ENCODE assay signal across 21 mouse cellular contexts in genomic region chr2:79151610-79152009, GRCm38 (mm10).
DNase-seq lines count a peak whose midpoint lies in the region; ATAC-seq and TF ChIP-seq lines count a peak whose summit lies in the region.
"Had no signal": no experiment of that assay in that cellular context is flagged by ENCODE, and none has a peak within 500 bp of the region (broad histone marks: within the 10 kb centered on the region; RNA-seq: fewer than 3 reads in every experiment).

No protein-coding gene starts in this region.

- ATAC-seq in forebrain, embryonic 12.5 days (ENCODE audit: low FRiP score), result no peak
- ATAC-seq in forebrain, embryonic 11.5 days (replicated peaks; ENCODE audit: low FRiP score), result no peak
- peak; percentile 24; the same call in 1 of the 2 replicates for ATAC-seq in hindbrain, embryonic 13.5 days (ENCODE audit: low FRiP score)
- no peak for ATAC-seq in hindbrain, embryonic 11.5 days (ENCODE audit: low FRiP score)
- ATAC-seq in midbrain, embryonic 11.5 days (ENCODE audit: low FRiP score), result no peak
- no peak for ATAC-seq in midbrain, postnatal 0 days (ENCODE audit: low FRiP score)
- 0 out of 2 replicates have a peak, but pooled peaks have one; percentile 21 for ATAC-seq in megakaryocyte progenitor cell, adult 5-6 weeks (replicated peaks; ENCODE audit: poor library complexity)
- ATAC-seq: activated CD4-positive, CD25-positive, alpha-beta regulatory T cell, adult 4 months; CD4-positive, CD25-positive, alpha-beta regulatory T cell, adult 4 months; intestine, embryonic 15.5 days; Patski had no signal

- H3K9me3 ChIP-seq in forebrain, embryonic 12.5 days, result no peaks in the 10 kb centered on the region
- H3K9me3 ChIP-seq in forebrain, embryonic 11.5 days (ENCODE audit: control insufficient read depth, low read length), result no peaks in the 10 kb centered on the region
- H3K9me3 ChIP-seq in hindbrain, embryonic 13.5 days, result no peaks in the 10 kb centered on the region
- H3K9me3 ChIP-seq in hindbrain, embryonic 11.5 days (ENCODE audit: control insufficient read depth, low read length), result no peaks in the 10 kb centered on the region
- H3K9me3 ChIP-seq in midbrain, embryonic 11.5 days (ENCODE audit: control insufficient read depth, low read length), result no peaks in the 10 kb centered on the region
- no peaks in the 10 kb centered on the region for H3K9me3 ChIP-seq in midbrain, postnatal 0 days (ENCODE audit: low read length)
- H3K9me3 ChIP-seq: embryonic facial prominence, embryonic 12.5 days; heart, embryonic 12.5 days; hindbrain, embryonic 12.5 days; intestine, embryonic 15.5 days had no signal

- no peak overlapping the region for H3K4me3 ChIP-seq in forebrain, embryonic 12.5 days (replicated peaks)
- H3K4me3 ChIP-seq in forebrain, embryonic 11.5 days (ENCODE audit: low read depth, low read length), result no peak overlapping the region
- H3K4me3 ChIP-seq in hindbrain, embryonic 13.5 days, result no peak overlapping the region
- no peak overlapping the region for H3K4me3 ChIP-seq in hindbrain, embryonic 11.5 days (ENCODE audit: low read depth, low read length)
- H3K4me3 ChIP-seq in midbrain, embryonic 11.5 days (ENCODE audit: low read depth, low read length), result no peak overlapping the region
- H3K4me3 ChIP-seq in midbrain, postnatal 0 days (ENCODE audit: low read depth, low read length), result no peak overlapping the region
- H3K4me3 ChIP-seq: embryonic facial prominence, embryonic 12.5 days; heart, embryonic 12.5 days; hindbrain, embryonic 12.5 days; intestine, embryonic 15.5 days had no signal

- H3K27me3 ChIP-seq in forebrain, embryonic 12.5 days, result peaks cover 7% of the 10 kb centered on the region; the same call in 1 of the 2 replicates
- no peaks in the 10 kb centered on the region for H3K27me3 ChIP-seq in forebrain, embryonic 11.5 days (ENCODE audit: control insufficient read depth, insufficient read depth, low read length)
- H3K27me3 ChIP-seq in hindbrain, embryonic 13.5 days, result no peaks in the 10 kb centered on the region
- no peaks in the 10 kb centered on the region for H3K27me3 ChIP-seq in hindbrain, embryonic 11.5 days (ENCODE audit: control insufficient read depth, insufficient read depth, low read length)
- H3K27me3 ChIP-seq in midbrain, embryonic 11.5 days (ENCODE audit: control insufficient read depth, insufficient read depth, low read length), result no peaks in the 10 kb centered on the region
- no peaks in the 10 kb centered on the region for H3K27me3 ChIP-seq in midbrain, postnatal 0 days (ENCODE audit: insufficient read depth, low read length)
- H3K27me3 ChIP-seq: embryonic facial prominence, embryonic 12.5 days; heart, embryonic 12.5 days; hindbrain, embryonic 12.5 days; intestine, embryonic 15.5 days; Patski had no signal

- TF ChIP-seq CTCF in midbrain, postnatal 0 days (IDR thresholded peaks at IDR 0.05), result no peak

- no peak overlapping the region for H3K9ac ChIP-seq in forebrain, embryonic 12.5 days
- H3K9ac ChIP-seq in forebrain, embryonic 11.5 days (ENCODE audit: low read length), result no peak overlapping the region
- H3K9ac ChIP-seq in hindbrain, embryonic 13.5 days, result no peak overlapping the region
- H3K9ac ChIP-seq in hindbrain, embryonic 11.5 days (ENCODE audit: low read depth, low read length), result no peak overlapping the region
- no peak overlapping the region for H3K9ac ChIP-seq in midbrain, embryonic 11.5 days (ENCODE audit: low read length)
- no peak overlapping the region for H3K9ac ChIP-seq in midbrain, postnatal 0 days (replicated peaks; ENCODE audit: low read length, poor library complexity, severe bottlenecking)
- H3K9ac ChIP-seq: embryonic facial prominence, embryonic 12.5 days; heart, embryonic 12.5 days; hindbrain, embryonic 12.5 days; intestine, embryonic 15.5 days had no signal

- H3K36me3 ChIP-seq in forebrain, embryonic 12.5 days (replicated peaks), result no peaks in the 10 kb centered on the region
- H3K36me3 ChIP-seq in forebrain, embryonic 11.5 days (ENCODE audit: control insufficient read depth, insufficient read depth, low read length), result no peaks in the 10 kb centered on the region
- no peaks in the 10 kb centered on the region for H3K36me3 ChIP-seq in hindbrain, embryonic 13.5 days
- H3K36me3 ChIP-seq in hindbrain, embryonic 11.5 days (ENCODE audit: control insufficient read depth, insufficient read depth, low read length), result no peaks in the 10 kb centered on the region
- H3K36me3 ChIP-seq in midbrain, embryonic 11.5 days (ENCODE audit: control insufficient read depth, insufficient read depth, low read length), result no peaks in the 10 kb centered on the region
- H3K36me3 ChIP-seq in midbrain, postnatal 0 days (ENCODE audit: insufficient read depth, low read length), result no peaks in the 10 kb centered on the region
- H3K36me3 ChIP-seq: embryonic facial prominence, embryonic 12.5 days; heart, embryonic 12.5 days; hindbrain, embryonic 12.5 days; intestine, embryonic 15.5 days had no signal

- no peak overlapping the region for H3K4me2 ChIP-seq in forebrain, embryonic 12.5 days
- H3K4me2 ChIP-seq in forebrain, embryonic 11.5 days (ENCODE audit: low read depth, low read length, severe bottlenecking), result no peak overlapping the region
- no peak overlapping the region for H3K4me2 ChIP-seq in hindbrain, embryonic 13.5 days
- no peak overlapping the region for H3K4me2 ChIP-seq in hindbrain, embryonic 11.5 days (replicated peaks; ENCODE audit: low read depth, low read length)
- no peak overlapping the region for H3K4me2 ChIP-seq in midbrain, embryonic 11.5 days
- no peak overlapping the region for H3K4me2 ChIP-seq in midbrain, postnatal 0 days (ENCODE audit: low read depth, low read length, poor library complexity, severe bottlenecking)
- H3K4me2 ChIP-seq: embryonic facial prominence, embryonic 12.5 days; heart, embryonic 12.5 days; hindbrain, embryonic 12.5 days; intestine, embryonic 15.5 days had no signal

- H3K4me1 ChIP-seq in forebrain, embryonic 12.5 days, result no peaks in the 10 kb centered on the region
- H3K4me1 ChIP-seq in forebrain, embryonic 11.5 days (replicated peaks; ENCODE audit: control insufficient read depth, insufficient read depth, low read length), result no peaks in the 10 kb centered on the region
- H3K4me1 ChIP-seq in hindbrain, embryonic 13.5 days (replicated peaks), result no peaks in the 10 kb centered on the region
- H3K4me1 ChIP-seq in hindbrain, embryonic 11.5 days (replicated peaks; ENCODE audit: control insufficient read depth, insufficient read depth, low read length), result no peaks in the 10 kb centered on the region
- no peaks in the 10 kb centered on the region for H3K4me1 ChIP-seq in midbrain, embryonic 11.5 days (ENCODE audit: control insufficient read depth, insufficient read depth, low read length)
- H3K4me1 ChIP-seq in midbrain, postnatal 0 days (ENCODE audit: insufficient read depth, low read length), result no peaks in the 10 kb centered on the region
- H3K4me1 ChIP-seq: embryonic facial prominence, embryonic 12.5 days; hindbrain, embryonic 12.5 days had no signal

- WGBS in forebrain, embryonic 12.5 days, result 85% methylated on average over 4 of the region's 4 CpGs
- WGBS in forebrain, embryonic 11.5 days, result 91% methylated on average over 4 of the region's 4 CpGs
- WGBS in hindbrain, embryonic 13.5 days, result 79% methylated on average over 4 of the region's 4 CpGs
- WGBS in hindbrain, embryonic 11.5 days, result 90% methylated on average over 4 of the region's 4 CpGs
- whole genome bisulfite sequencing in midbrain, embryonic 11.5 days, result 87% methylated on average over 4 of the region's 4 CpGs
- 81% methylated on average over 4 of the region's 4 CpGs for WGBS in midbrain, postnatal 0 days

- peak overlapping the region; percentile 38 for H3K27ac ChIP-seq in forebrain, embryonic 12.5 days
- no peak overlapping the region for H3K27ac ChIP-seq in forebrain, embryonic 11.5 days (ENCODE audit: low read depth, low read length)
- no peak overlapping the region; the same call in 1 of the 2 replicates for H3K27ac ChIP-seq in hindbrain, embryonic 13.5 days
- no peak overlapping the region for H3K27ac ChIP-seq in hindbrain, embryonic 11.5 days (ENCODE audit: low read depth, low read length)
- no peak overlapping the region for H3K27ac ChIP-seq in midbrain, embryonic 11.5 days (ENCODE audit: low read depth, low read length)
- no peak overlapping the region for H3K27ac ChIP-seq in midbrain, postnatal 0 days (ENCODE audit: low read depth, low read length)
- H3K27ac ChIP-seq: embryonic facial prominence, embryonic 12.5 days; hindbrain, embryonic 12.5 days; intestine, embryonic 15.5 days had no signal

- DNase-seq in forebrain, embryonic 11.5 days (ENCODE audit: low spot score), result no peak
- no peak for DNase-seq in hindbrain, embryonic 11.5 days (ENCODE audit: low spot score)
- DNase-seq in midbrain, embryonic 11.5 days (ENCODE audit: low spot score, missing footprints), result peak; percentile 44
- DNase-seq in midbrain, postnatal 0 days (ENCODE audit: low spot score), result no peak
- DNase-seq in thymus, postnatal 36 days, result no peak
- DNase-seq: adrenal gland, postnatal 14 days; B cell, adult 2 months; cerebellum, adult 11-12 months; cerebellum, adult 9-10 months; cerebellum, postnatal 25 days; gastrocnemius, postnatal 14 days had no signal

Comparison
In these comparisons a context has a peak if more than half of its experiments do, and no peak if none do; other contexts are left out.
1. ATAC-seq: peak in hindbrain, embryonic 13.5 days (single experiment) and megakaryocyte progenitor cell, adult 5-6 weeks (single experiment); none in forebrain, embryonic 12.5 days (single experiment), forebrain, embryonic 11.5 days (single experiment), hindbrain, embryonic 11.5 days (single experiment), midbrain, embryonic 11.5 days (single experiment) and midbrain, postnatal 0 days (single experiment).